Mouse (Mus musculus): ENCODE measurements at regions not wholly inside any gene's neighbourhood (a gene's known extent, or its start where the extent isn't known, plus 50 kb on each side); places are given as distances from the start of the nearest gene placed in this dataset.

GRCm38 (mm10) chr2:74036043-74036442 lies 124.9 kb upstream of the Atp5g3 start:
- Histone ChIP-seq H3K4me1 (replicated peaks; ENCODE audit: control insufficient read depth, insufficient read depth, low read length) (no peaks in the 10 kb centered on the region), H3K9ac (ENCODE audit: low read depth, low read length) (no peak overlapping the region), H3K4me3 (ENCODE audit: low read depth, low read length) (no peak overlapping the region), H3K27ac (ENCODE audit: low read depth, low read length) (no peak overlapping the region), H3K4me2 (replicated peaks; ENCODE audit: low read depth, low read length) (no peak overlapping the region), H3K9me3 (ENCODE audit: control insufficient read depth, low read length) (no peaks in the 10 kb centered on the region), H3K27me3 (ENCODE audit: control insufficient read depth, insufficient read depth, low read length) (no peaks in the 10 kb centered on the region), H3K36me3 (ENCODE audit: control insufficient read depth, insufficient read depth, low read length) (no peaks in the 10 kb centered on the region)
- WGBS = 92% methylated on average over 9 of the region's 9 CpGs
- DNase-seq (ENCODE audit: low spot score) (no peak), ATAC-seq (ENCODE audit: low FRiP score) (no peak)

DNA sequence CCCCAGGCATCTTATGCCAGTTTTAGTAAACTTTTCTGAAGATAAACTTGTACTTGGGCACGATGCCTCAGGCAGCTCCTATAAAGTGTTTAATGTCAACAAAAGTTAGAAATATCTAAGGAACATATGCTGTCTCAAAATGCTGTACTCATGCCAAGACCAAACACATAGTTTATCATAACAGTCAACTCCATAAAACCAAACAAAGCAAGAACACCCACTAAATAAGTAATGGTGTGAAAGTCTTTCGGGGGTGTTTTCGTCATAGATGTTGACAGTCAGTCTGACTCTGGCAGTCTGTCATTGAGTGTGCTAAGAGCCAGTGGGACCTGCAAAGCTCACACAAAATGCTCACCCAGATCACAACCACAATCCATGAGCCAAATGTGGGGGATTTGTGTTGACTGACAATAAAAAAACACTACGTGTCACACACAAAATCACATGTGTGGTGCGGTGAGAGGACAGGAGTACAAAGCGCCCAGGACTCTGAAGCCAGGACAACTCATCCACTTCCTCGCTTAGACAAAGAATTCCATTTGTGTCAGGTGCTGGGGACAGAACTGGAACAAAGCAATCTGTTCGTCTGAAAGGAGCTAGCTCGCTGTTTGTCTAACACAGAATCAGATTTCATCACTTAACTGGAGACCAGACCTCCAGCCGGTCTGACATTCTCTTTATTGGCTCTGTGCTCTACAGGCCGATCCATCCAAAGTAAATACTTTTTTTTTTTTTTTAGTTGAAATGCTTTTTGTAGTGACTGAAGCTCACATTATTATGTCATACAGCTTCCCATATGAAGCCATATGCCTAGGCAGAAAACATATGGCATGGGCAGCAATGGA lies 121.3 kb upstream of the Atp5g3 start:
- 78% methylated on average over 11 of the region's 11 CpGs for WGBS
- no peaks in the 10 kb centered on the region for H3K36me3 ChIP-seq (ENCODE audit: control insufficient read depth, insufficient read depth, low read length)
- DNase-seq (ENCODE audit: low spot score) (no peak), ATAC-seq (ENCODE audit: low FRiP score) (no peak)
- H3K27me3 ChIP-seq (ENCODE audit: control insufficient read depth, insufficient read depth, low read length) = no peaks in the 10 kb centered on the region
- no peak overlapping the region for H3K27ac ChIP-seq (ENCODE audit: low read depth, low read length)
- no peak overlapping the region for H3K9ac ChIP-seq (ENCODE audit: low read depth, low read length)
- H3K4me1 ChIP-seq (replicated peaks; ENCODE audit: control insufficient read depth, insufficient read depth, low read length) = no peaks in the 10 kb centered on the region
- no peak overlapping the region for H3K4me3 ChIP-seq (ENCODE audit: low read depth, low read length)
- no peaks in the 10 kb centered on the region for H3K9me3 ChIP-seq (ENCODE audit: control insufficient read depth, low read length)
- no peak overlapping the region for H3K4me2 ChIP-seq (replicated peaks; ENCODE audit: low read depth, low read length)

DNA sequence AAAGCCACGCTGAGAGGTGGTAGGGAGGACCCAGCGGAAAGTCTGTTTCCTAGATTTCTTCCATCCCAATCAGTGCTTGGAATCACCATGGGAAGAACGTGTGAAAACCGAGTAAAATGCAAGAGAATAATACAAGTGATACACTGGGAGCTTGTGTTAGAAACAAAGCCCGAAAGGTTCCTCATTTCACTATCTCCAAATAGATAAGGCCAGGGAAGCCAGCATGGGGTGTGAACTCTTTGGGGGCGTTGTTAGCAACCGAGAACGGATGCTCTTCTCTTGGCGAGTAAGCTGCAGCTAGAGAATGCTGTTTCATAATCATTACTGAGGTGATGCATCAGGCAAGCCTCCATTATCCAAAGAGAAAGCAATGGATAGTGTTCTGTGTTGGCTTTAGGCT lies 118.8 kb upstream of the Atp5g3 start:
- Histone ChIP-seq H3K9me3 (ENCODE audit: control insufficient read depth, low read length) (no peaks in the 10 kb centered on the region), H3K36me3 (ENCODE audit: control insufficient read depth, insufficient read depth, low read length) (no peaks in the 10 kb centered on the region), H3K9ac (ENCODE audit: low read depth, low read length) (no peak overlapping the region), H3K4me2 (replicated peaks; ENCODE audit: low read depth, low read length) (no peak overlapping the region), H3K4me3 (ENCODE audit: low read depth, low read length) (no peak overlapping the region), H3K27ac (ENCODE audit: low read depth, low read length) (no peak overlapping the region), H3K27me3 (ENCODE audit: control insufficient read depth, insufficient read depth, low read length) (no peaks in the 10 kb centered on the region), H3K4me1 (replicated peaks; ENCODE audit: control insufficient read depth, insufficient read depth, low read length) (no peaks in the 10 kb centered on the region)
- 87% methylated on average over 9 of the region's 9 CpGs for WGBS
- DNase-seq (ENCODE audit: low spot score) (no peak), ATAC-seq (ENCODE audit: low FRiP score) (no peak)

- DNase-seq (ENCODE audit: low spot score) (peak; percentile 54), ATAC-seq (ENCODE audit: low FRiP score) (no peak)
- Histone ChIP-seq H3K9ac (ENCODE audit: low read depth, low read length) (no peak overlapping the region), H3K4me3 (ENCODE audit: low read depth, low read length) (no peak overlapping the region), H3K4me1 (replicated peaks; ENCODE audit: control insufficient read depth, insufficient read depth, low read length) (no peaks in the 10 kb centered on the region), H3K27me3 (ENCODE audit: control insufficient read depth, insufficient read depth, low read length) (no peaks in the 10 kb centered on the region), H3K9me3 (ENCODE audit: control insufficient read depth, low read length) (no peaks in the 10 kb centered on the region), H3K27ac (ENCODE audit: low read depth, low read length) (no peak overlapping the region), H3K36me3 (ENCODE audit: control insufficient read depth, insufficient read depth, low read length) (no peaks in the 10 kb centered on the region), H3K4me2 (replicated peaks; ENCODE audit: low read depth, low read length) (no peak overlapping the region)
- 61% methylated on average over 11 of the region's 11 CpGs for WGBS
Observed at GRCm38 (mm10) chr2:74027404-74028104, 116.4 kb upstream of the Atp5g3 start.

GRCm38 (mm10) chr2:74015146-74015545 lies 104.0 kb upstream of the Atp5g3 start:
- 81% methylated on average over 7 of the region's 7 CpGs for WGBS
- no peak for ATAC-seq (ENCODE audit: low FRiP score)

GRCm38 (mm10) chr2:74014201-74014600 lies 103.1 kb upstream of the Atp5g3 start:
- H3K27me3 ChIP-seq (ENCODE audit: control insufficient read depth, insufficient read depth, low read length) = no peaks in the 10 kb centered on the region
- ATAC-seq (ENCODE audit: low FRiP score) = no peak
- no peak for DNase-seq (ENCODE audit: low spot score)
- no peak overlapping the region for H3K4me3 ChIP-seq (ENCODE audit: low read depth, low read length)
- H3K9me3 ChIP-seq (ENCODE audit: control insufficient read depth, low read length) = peaks cover 3% of the 10 kb centered on the region; the same call in 1 of the 2 replicates
- no peak overlapping the region for H3K4me2 ChIP-seq (replicated peaks; ENCODE audit: low read depth, low read length)
- H3K27ac ChIP-seq (ENCODE audit: low read depth, low read length) = no peak overlapping the region
- H3K4me1 ChIP-seq (replicated peaks; ENCODE audit: control insufficient read depth, insufficient read depth, low read length) = no peaks in the 10 kb centered on the region
- H3K9ac ChIP-seq (ENCODE audit: low read depth, low read length) = no peak overlapping the region
- H3K36me3 ChIP-seq (ENCODE audit: control insufficient read depth, insufficient read depth, low read length) = no peaks in the 10 kb centered on the region
- WGBS = 86% methylated on average over 3 of the region's 3 CpGs

More at GRCm38 (mm10) chr2:74015146-74015545, 104.0 kb upstream of the Atp5g3 start:
- H3K27me3 ChIP-seq (ENCODE audit: control insufficient read depth, insufficient read depth, low read length) = no peaks in the 10 kb centered on the region
- H3K4me2 ChIP-seq (replicated peaks; ENCODE audit: low read depth, low read length) = no peak overlapping the region
- no peak for DNase-seq (ENCODE audit: low spot score)
- H3K4me1 ChIP-seq (replicated peaks; ENCODE audit: control insufficient read depth, insufficient read depth, low read length) = no peaks in the 10 kb centered on the region
- H3K9me3 ChIP-seq (ENCODE audit: control insufficient read depth, low read length) = peaks cover 3% of the 10 kb centered on the region; the same call in 1 of the 2 replicates
- no peaks in the 10 kb centered on the region for H3K36me3 ChIP-seq (ENCODE audit: control insufficient read depth, insufficient read depth, low read length)
- no peak overlapping the region for H3K4me3 ChIP-seq (ENCODE audit: low read depth, low read length)
- H3K9ac ChIP-seq (ENCODE audit: low read depth, low read length) = no peak overlapping the region
- H3K27ac ChIP-seq (ENCODE audit: low read depth, low read length) = no peak overlapping the region

GRCm38 (mm10) chr2:73998531-73998930 lies 87.4 kb upstream of the Atp5g3 start:
- ATAC-seq (ENCODE audit: low FRiP score) (no peak), DNase-seq (ENCODE audit: low spot score) (peak; percentile 66)
- no peak overlapping the region for H3K4me2 ChIP-seq (replicated peaks; ENCODE audit: low read depth, low read length)
- no peaks in the 10 kb centered on the region for H3K27me3 ChIP-seq (ENCODE audit: control insufficient read depth, insufficient read depth, low read length)
- no peak overlapping the region for H3K9ac ChIP-seq (ENCODE audit: low read depth, low read length)
- no peak overlapping the region for H3K27ac ChIP-seq (ENCODE audit: low read depth, low read length)
- 13% methylated on average over 2 of the region's 2 CpGs for WGBS
- no peaks in the 10 kb centered on the region for H3K9me3 ChIP-seq (ENCODE audit: control insufficient read depth, low read length)
- H3K36me3 ChIP-seq (ENCODE audit: control insufficient read depth, insufficient read depth, low read length) = no peaks in the 10 kb centered on the region
- no peak overlapping the region for H3K4me3 ChIP-seq (ENCODE audit: low read depth, low read length)
- no peaks in the 10 kb centered on the region for H3K4me1 ChIP-seq (replicated peaks; ENCODE audit: control insufficient read depth, insufficient read depth, low read length)

DNA sequence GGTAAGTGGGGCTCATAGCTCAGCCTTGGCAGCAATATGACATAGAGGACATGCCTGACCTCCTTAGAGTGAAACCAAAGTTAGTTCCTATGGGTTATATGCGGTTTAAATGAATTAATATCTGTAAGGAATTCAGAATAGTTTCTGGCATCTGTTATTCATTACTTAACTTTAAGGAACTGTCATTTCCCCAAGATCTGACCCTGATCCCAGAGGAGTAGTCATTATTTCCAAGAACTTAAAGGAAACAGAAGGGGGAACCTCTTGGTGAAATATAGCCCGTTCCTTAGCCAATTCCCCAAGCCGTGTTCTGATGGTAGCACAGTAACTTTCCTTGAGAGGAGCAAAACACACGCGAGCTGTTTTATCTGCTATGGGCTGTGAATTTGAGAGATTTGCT lies 85.9 kb upstream of the Atp5g3 start:
- ATAC-seq (ENCODE audit: low FRiP score) (no peak), DNase-seq (ENCODE audit: low spot score) (no peak)
- Histone ChIP-seq H3K36me3 (ENCODE audit: control insufficient read depth, insufficient read depth, low read length) (no peaks in the 10 kb centered on the region), H3K9me3 (ENCODE audit: control insufficient read depth, low read length) (no peaks in the 10 kb centered on the region), H3K27me3 (ENCODE audit: control insufficient read depth, insufficient read depth, low read length) (no peaks in the 10 kb centered on the region), H3K4me2 (replicated peaks; ENCODE audit: low read depth, low read length) (no peak overlapping the region), H3K4me3 (ENCODE audit: low read depth, low read length) (no peak overlapping the region), H3K4me1 (replicated peaks; ENCODE audit: control insufficient read depth, insufficient read depth, low read length) (no peaks in the 10 kb centered on the region), H3K9ac (ENCODE audit: low read depth, low read length) (no peak overlapping the region), H3K27ac (ENCODE audit: low read depth, low read length) (no peak overlapping the region)
- WGBS = 71% methylated on average over 5 of the region's 5 CpGs

- no peaks in the 10 kb centered on the region for H3K9me3 ChIP-seq (ENCODE audit: control insufficient read depth, low read length)
- no peak overlapping the region for H3K9ac ChIP-seq (ENCODE audit: low read depth, low read length)
- no peak overlapping the region for H3K4me3 ChIP-seq (ENCODE audit: low read depth, low read length)
- H3K4me2 ChIP-seq (replicated peaks; ENCODE audit: low read depth, low read length) = 0 out of 2 replicates have a peak overlapping the region, but pooled peaks have one; percentile 7
- DNase-seq (ENCODE audit: low spot score) (peak; percentile 49), ATAC-seq (ENCODE audit: low FRiP score) (no peak)
- no peaks in the 10 kb centered on the region for H3K4me1 ChIP-seq (replicated peaks; ENCODE audit: control insufficient read depth, insufficient read depth, low read length)
- H3K36me3 ChIP-seq (ENCODE audit: control insufficient read depth, insufficient read depth, low read length) = no peaks in the 10 kb centered on the region
- H3K27ac ChIP-seq (ENCODE audit: low read depth, low read length) = no peak overlapping the region
- no peaks in the 10 kb centered on the region for H3K27me3 ChIP-seq (ENCODE audit: control insufficient read depth, insufficient read depth, low read length)
- WGBS = 50% methylated on average over 11 of the region's 11 CpGs
Observed at GRCm38 (mm10) chr2:73991818-73992217, 80.7 kb upstream of the Atp5g3 start.
